Mouse (Mus musculus) stomach, embryonic 16.5 days (tissue): ENCODE results near the gene Pcyt2. TPM values are rescaled to one million over a fixed set of nuclear protein-coding genes. Genes with fewer than 3 reads are reported as not detected.

Source experiments
- ATAC-seq: fragments of 200-750 bp; cut with Nextera tagmentation; 2 replicates; pipeline ENCODE4 v1.8.0; 2017; ENCODE audit warnings: moderate number of reproducible peaks, moderate TSS enrichment; ENCODE audit not compliant: insufficient read depth, low FRiP score
- H3K27ac ChIP-seq: fragments of 300-500 bp; sonication (generic); 2 replicates; pipeline ENCODE4 v1.5.1; 2014; ENCODE audit warnings: low read length
- H3K27me3 ChIP-seq: fragments of 300-500 bp; sonication (generic); 2 replicates; pipeline ENCODE4 v1.6.1; 2014; ENCODE audit warnings: low read length, control low read depth, mixed read lengths; ENCODE audit not compliant: control insufficient read depth, insufficient read depth
- H3K36me3 ChIP-seq: fragments of 300-500 bp; sonication (generic); 2 replicates; pipeline ENCODE4 v1.6.1; 2014; ENCODE audit warnings: low read length; ENCODE audit not compliant: control insufficient read depth, insufficient read depth
- H3K4me1 ChIP-seq: fragments of 300-500 bp; sonication (generic); 2 replicates; pipeline ENCODE4 v1.6.1; 2014; ENCODE audit warnings: low read length, control low read depth, mixed read lengths; ENCODE audit not compliant: control insufficient read depth, insufficient read depth
- H3K4me2 ChIP-seq: fragments of 300-500 bp; sonication (generic); 2 replicates; pipeline ENCODE4 v1.6.1; 2014; ENCODE audit warnings: low read depth, low read length, mixed read lengths
- H3K4me3 ChIP-seq: fragments of 300-500 bp; sonication (generic); replicated peaks from 2 replicates; pipeline ENCODE4 v1.5.1; 2014; ENCODE audit warnings: mild to moderate bottlenecking, low read length
- H3K9ac ChIP-seq: fragments of 300-500 bp; sonication (generic); 2 replicates; pipeline ENCODE4 v1.6.1; 2014; ENCODE audit warnings: low read length
- H3K9me3 ChIP-seq: fragments of 300-500 bp; sonication (generic); replicated peaks from 2 replicates; pipeline ENCODE4 v1.6.1; 2016; ENCODE audit warnings: low read length, control low read depth; ENCODE audit not compliant: control insufficient read depth
- WGBS: fragments of 180-500 bp; shearing (Covaris S2); extraction: QIAGEN DNeasy Blood & Tissue Kit; methylation state at CpG from one replicate; pipeline ENCODE4 v1.1.7; 2014; 5-methylcytosine and 5-hydroxymethylcytosine counted together
- polyA plus RNA-seq: library from polyadenylated mRNA; unstranded; fragments of >200 nt; fragmentation: Nextera tagmentation; extraction: Ambion mirVana; gene quantifications from 2 replicates; pipeline ENCODE4 v1.2.1, GENCODE M21; 2015

Gene Pcyt2
- polyA plus RNA-seq, 1 experiment from 2014 or later: 185 TPM

GRCm38 (mm10) chr11:120630401-120630871 is 12.7 kb upstream of the Pcyt2 start:
- peak overlapping the region; percentile 32 for H3K4me3 ChIP-seq

GRCm38 (mm10) chr11:120629911-120630310 is 12.2 kb upstream of the Pcyt2 start:
- H3K27ac ChIP-seq: peak overlapping the region; percentile 96
- H3K4me3 ChIP-seq: peak overlapping the region; percentile 32
- peak overlapping the region; percentile 67 for H3K9ac ChIP-seq
- ATAC-seq: no peak
- H3K36me3 ChIP-seq: peaks cover 5% of the 10 kb centered on the region; the same call in 1 of the 2 replicates
- peaks cover 45% of the 10 kb centered on the region for H3K4me1 ChIP-seq
- no peaks in the 10 kb centered on the region for H3K27me3 ChIP-seq
- WGBS: 34% methylated on average over 7 of the region's 7 CpGs
- peak overlapping the region; percentile 42 for H3K4me2 ChIP-seq
- no peaks in the 10 kb centered on the region for H3K9me3 ChIP-seq

More at GRCm38 (mm10) chr11:120630401-120630871, 12.7 kb upstream of the Pcyt2 start:
- Histone ChIP-seq H3K27ac (peak overlapping the region; percentile 96), H3K4me1 (peaks cover 40% of the 10 kb centered on the region), H3K27me3 (no peaks in the 10 kb centered on the region), H3K9me3 (no peaks in the 10 kb centered on the region), H3K36me3 (peaks cover 5% of the 10 kb centered on the region; the same call in 1 of the 2 replicates), H3K9ac (peak overlapping the region; percentile 67), H3K4me2 (peak overlapping the region; percentile 42)
- ATAC-seq: no peak
- WGBS: 38% methylated on average over 5 of the region's 5 CpGs

GRCm38 (mm10) chr11:120629341-120629730 is 11.6 kb upstream of the Pcyt2 start:
- H3K9me3 ChIP-seq: no peaks in the 10 kb centered on the region
- ATAC-seq: no peak
- H3K27ac ChIP-seq: peak overlapping the region; percentile 96
- H3K9ac ChIP-seq: peak overlapping the region; percentile 67
- no peaks in the 10 kb centered on the region for H3K27me3 ChIP-seq
- peaks cover 45% of the 10 kb centered on the region for H3K4me1 ChIP-seq
- 71% methylated on average over 23 of the region's 23 CpGs for WGBS
- peaks cover 5% of the 10 kb centered on the region; the same call in 1 of the 2 replicates for H3K36me3 ChIP-seq
- H3K4me2 ChIP-seq: peak overlapping the region; percentile 42
- H3K4me3 ChIP-seq: peak overlapping the region; percentile 32

DNA sequence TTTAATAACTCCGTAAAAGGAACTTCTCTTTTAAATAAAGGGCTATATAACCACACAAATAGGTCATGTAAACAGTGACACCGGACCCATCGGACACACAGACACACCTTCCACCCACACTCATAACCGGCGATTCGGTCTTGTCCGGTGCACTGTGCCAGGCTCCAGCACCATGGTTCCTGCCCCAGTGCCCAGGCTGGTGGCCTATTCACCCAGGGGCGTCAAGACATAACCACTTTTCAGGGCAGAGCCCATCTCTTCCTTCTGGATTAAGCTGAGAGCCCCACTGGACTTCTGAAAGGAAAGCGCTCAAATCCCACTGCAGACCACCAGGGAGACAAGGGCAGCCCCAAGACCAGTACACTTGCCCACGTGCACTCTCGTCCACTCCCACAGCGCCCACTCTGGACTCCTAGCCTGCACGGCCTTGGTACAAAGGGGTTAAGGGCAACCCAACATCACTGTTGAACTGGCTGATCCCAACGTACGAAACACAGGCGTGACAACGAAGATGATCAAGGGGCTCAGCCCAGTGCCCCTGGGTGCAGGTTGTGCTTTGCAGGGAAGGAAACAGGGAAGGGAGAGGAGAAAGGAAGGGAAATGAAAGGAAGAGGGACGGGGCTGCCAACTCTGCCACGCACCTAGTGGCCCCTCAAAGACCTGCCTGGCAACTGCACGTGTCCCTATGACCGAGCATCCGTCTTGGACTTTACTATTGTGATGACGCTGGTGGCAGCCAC is 11.0 kb upstream of the Pcyt2 start:
- H3K27ac ChIP-seq: peak overlapping the region; percentile 96
- 90% methylated on average over 23 of the region's 23 CpGs for WGBS

GRCm38 (mm10) chr11:120627468-120628300 is 9.9 kb upstream of the Pcyt2 start:
- Histone ChIP-seq H3K4me2 (no peak overlapping the region), H3K36me3 (peaks cover 5% of the 10 kb centered on the region; the same call in 1 of the 2 replicates), H3K9me3 (no peaks in the 10 kb centered on the region), H3K4me3 (no peak overlapping the region), H3K27ac (no peak overlapping the region), H3K4me1 (peaks cover 48% of the 10 kb centered on the region), H3K9ac (no peak overlapping the region), H3K27me3 (no peaks in the 10 kb centered on the region)
- no peak for ATAC-seq
- WGBS: 72% methylated on average over 22 of the region's 22 CpGs

More for the DNA sequence above, 11.0 kb upstream of the Pcyt2 start:
- peak overlapping the region; percentile 32 for H3K4me3 ChIP-seq
- H3K27me3 ChIP-seq: no peaks in the 10 kb centered on the region
- H3K36me3 ChIP-seq: peaks cover 5% of the 10 kb centered on the region; the same call in 1 of the 2 replicates
- H3K9ac ChIP-seq: 0 out of 2 replicates have a peak overlapping the region, but pooled peaks have one; percentile 26
- no peak for ATAC-seq
- peaks cover 47% of the 10 kb centered on the region for H3K4me1 ChIP-seq
- H3K4me2 ChIP-seq: peak overlapping the region; percentile 42; the same call in 1 of the 2 replicates
- no peaks in the 10 kb centered on the region for H3K9me3 ChIP-seq

DNA sequence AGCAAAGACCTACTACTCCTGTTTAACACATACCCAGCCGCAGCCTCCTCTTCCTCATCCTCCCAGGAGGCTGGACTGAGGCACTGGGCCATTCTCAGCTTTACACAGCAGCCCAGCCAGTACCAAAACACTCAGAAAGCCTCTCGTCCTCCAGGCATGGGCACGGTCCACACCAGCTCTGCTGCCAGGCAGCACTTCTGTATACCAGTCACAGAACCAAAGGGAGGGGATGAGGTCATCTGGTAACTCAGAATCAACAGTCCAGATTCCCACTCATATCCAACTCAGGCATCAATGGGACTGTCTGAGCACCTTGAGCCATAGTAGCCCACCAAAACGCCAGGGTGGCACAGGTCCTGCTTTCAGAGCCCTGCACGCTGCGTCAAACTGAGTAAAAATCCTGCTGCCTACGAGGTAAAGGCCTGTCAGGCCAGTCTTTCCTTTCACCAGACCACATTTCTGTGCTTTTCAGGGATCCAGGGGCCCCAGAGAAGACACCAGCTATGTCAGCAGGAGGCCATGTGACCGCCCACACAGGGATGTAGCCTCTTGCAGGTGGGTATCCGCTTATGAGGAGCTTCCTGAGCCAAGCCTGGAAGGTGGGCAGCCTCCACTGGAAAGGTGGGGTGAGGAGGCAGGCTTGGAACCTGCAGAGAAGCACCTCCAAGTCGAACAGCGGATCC is 9.2 kb upstream of the Pcyt2 start:
- no peak overlapping the region for H3K4me2 ChIP-seq
- H3K4me1 ChIP-seq: peaks cover 43% of the 10 kb centered on the region
- H3K27ac ChIP-seq: no peak overlapping the region
- H3K9ac ChIP-seq: no peak overlapping the region
- no peak overlapping the region for H3K4me3 ChIP-seq
- no peaks in the 10 kb centered on the region for H3K9me3 ChIP-seq
- WGBS: 90% methylated on average over 11 of the region's 11 CpGs
- H3K27me3 ChIP-seq: no peaks in the 10 kb centered on the region
- H3K36me3 ChIP-seq: peaks cover 5% of the 10 kb centered on the region; the same call in 1 of the 2 replicates
- ATAC-seq: no peak

GRCm38 (mm10) chr11:120625152-120625775 is 7.5 kb upstream of the Pcyt2 start, which contains the start of gene Sirt7:
Gene Sirt7, minus strand, starts transcription at chr11:120625240.
- Histone ChIP-seq H3K4me3 (peak within 1 kb of the TSS; percentile 100), H3K4me1 (peaks cover 27% of the 10 kb centered on the region), H3K27me3 (no peaks in the 10 kb centered on the region), H3K9me3 (no peaks in the 10 kb centered on the region), H3K27ac (peak within 1 kb of the TSS; percentile 89), H3K4me2 (peak within 1 kb of the TSS; percentile 90), H3K36me3 (peaks cover 11% of the 10 kb centered on the region; the same call in 1 of the 2 replicates), H3K9ac (peak within 1 kb of the TSS; percentile 83)
- 16% methylated on average over 5 of the region's 5 CpGs for WGBS
- ATAC-seq: peak; percentile 18; the same call in 1 of the 2 replicates

DNA sequence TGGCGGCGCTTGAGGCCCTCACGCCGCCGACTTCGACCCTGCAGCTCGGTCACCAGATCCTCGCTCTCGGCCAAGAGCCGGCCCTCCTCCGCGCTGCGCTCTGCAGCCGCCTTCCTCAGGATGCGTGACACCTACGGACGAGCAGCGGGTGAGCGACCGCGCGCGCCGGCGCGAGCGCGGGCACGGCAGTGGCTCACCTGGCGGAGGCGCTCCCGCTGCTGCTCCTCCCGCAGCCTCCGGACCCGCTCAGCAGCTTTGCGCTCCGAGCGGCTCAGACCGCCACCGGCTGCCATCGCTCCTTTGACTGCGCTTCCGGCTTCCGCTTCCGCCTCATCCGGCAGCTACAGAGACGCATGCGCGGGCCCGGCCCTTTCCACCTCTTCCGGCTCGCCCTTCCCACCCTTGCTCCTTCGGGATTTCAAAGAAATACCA is 7.0 kb upstream of the Pcyt2 start:
- H3K4me1 ChIP-seq: peaks cover 21% of the 10 kb centered on the region
- WGBS: under 1% methylated on average over 53 of the region's 53 CpGs
- ATAC-seq: peak; percentile 79

More for the DNA sequence above, 7.0 kb upstream of the Pcyt2 start:
- peak overlapping the region; percentile 90 for H3K4me2 ChIP-seq
- no peaks in the 10 kb centered on the region for H3K9me3 ChIP-seq
- H3K27ac ChIP-seq: peak overlapping the region; percentile 89
- peaks cover 13% of the 10 kb centered on the region; the same call in 1 of the 2 replicates for H3K36me3 ChIP-seq
- H3K9ac ChIP-seq: peak overlapping the region; percentile 83
- no peaks in the 10 kb centered on the region for H3K27me3 ChIP-seq
- H3K4me3 ChIP-seq: peak overlapping the region; percentile 100
